Mouse (Mus musculus): Measurements from ENCODE around the gene Ism1. TPM values are rescaled to one million over a fixed set of nuclear protein-coding genes. Genes with fewer than 3 reads are reported as not detected.

Ism1 gene
- polyA plus RNA-seq, 1 experiment, result 5.0 TPM

Other genes with a start within 250 kb of the Ism1 start
- gene Sptlc3, start 184.3 kb upstream of the Ism1 start, polyA plus RNA-seq (2012; rRNA removed), result 35.1 and 42.1 TPM in 2 replicates

Data from urinary bladder, adult 2 months (tissue).